Mouse (Mus musculus) urinary bladder, adult 18-20 months (tissue): ENCODE measurements around the gene Olfr1457.

Experiments used
- DNase-seq, 2 experiments: peaks; one replicate each; pipeline ENCODE4 v3.0.0; 2022; ENCODE audit warnings: low spot score in 2 of 2, mixed read lengths in 2 of 2

Olfr1457 gene

GRCm38 (mm10) chr19:13097791-13098190 is at the start of gene Olfr1457:
Gene Olfr1457 (minus strand): TSS chr19:13097891.
- no peak for DNase-seq

GRCm38 (mm10) chr19:13106675-13107074 is 9.0 kb upstream of the Olfr1457 start, which contains the start of gene Olfr1458:
Gene Olfr1458 (minus strand): TSS chr19:13106775.
- DNase-seq = no peak

GRCm38 (mm10) chr19:13093908-13094307 is 3.8 kb downstream of the Olfr1457 start:
- no peak for DNase-seq

GRCm38 (mm10) chr19:13060310-13060709 is 37.4 kb downstream of the Olfr1457 start, which contains the start of gene Olfr1454:
Gene Olfr1454 (plus strand): TSS chr19:13060610.
- DNase-seq = no peak
